Mouse (Mus musculus) ovary, postnatal 36 days (tissue): ENCODE measurements at regions not wholly inside any gene's neighbourhood (a gene's known extent, or its start where the extent isn't known, plus 50 kb on each side); places are given as distances from the start of the nearest gene placed in this dataset.

ENCODE experiments used
- DNase-seq: peaks from one replicate; pipeline ENCODE4 v3.0.0; 2022; ENCODE audit warnings: low spot score, mixed read lengths

- DNase-seq = no peak
Measured at GRCm38 (mm10) chr13:70134544-70134943, 332.3 kb downstream of the Med10 start.

GRCm38 (mm10) chr13:70136209-70136608, 334.0 kb downstream of the Med10 start:
- no peak for DNase-seq

GRCm38 (mm10) chr13:70144461-70144860, 342.3 kb downstream of the Med10 start:
- DNase-seq = no peak

- DNase-seq = no peak
Measured at GRCm38 (mm10) chr13:70145466-70145865, 343.3 kb downstream of the Med10 start.

GRCm38 (mm10) chr13:70149041-70149898, 347.1 kb downstream of the Med10 start:
- no peak for DNase-seq

- DNase-seq = no peak
Measured at GRCm38 (mm10) chr13:70149899-70150184, 347.6 kb downstream of the Med10 start.

GRCm38 (mm10) chr13:70153062-70153461, 350.9 kb downstream of the Med10 start:
- DNase-seq = no peak

- no peak for DNase-seq
Measured at GRCm38 (mm10) chr13:70155596-70155995, 353.4 kb downstream of the Med10 start.

- DNase-seq = no peak
Measured at GRCm38 (mm10) chr13:70156975-70157588, 354.9 kb downstream of the Med10 start.

GRCm38 (mm10) chr13:70159065-70159464, 356.9 kb downstream of the Med10 start:
- no peak for DNase-seq

GRCm38 (mm10) chr13:70159604-70160003, 357.4 kb downstream of the Med10 start:
- no peak for DNase-seq

GRCm38 (mm10) chr13:70162115-70162514, 359.9 kb downstream of the Med10 start:
- no peak for DNase-seq

GRCm38 (mm10) chr13:70165511-70166225, 363.5 kb downstream of the Med10 start:
- DNase-seq = no peak

GRCm38 (mm10) chr13:70167747-70168146, 365.6 kb downstream of the Med10 start:
- no peak for DNase-seq

- no peak for DNase-seq
Measured at GRCm38 (mm10) chr13:70168906-70169305, 366.7 kb downstream of the Med10 start.

GRCm38 (mm10) chr13:70177066-70177465, 374.9 kb downstream of the Med10 start:
- DNase-seq = no peak

GRCm38 (mm10) chr13:70178073-70178491, 375.9 kb downstream of the Med10 start:
- DNase-seq = no peak

GRCm38 (mm10) chr13:70190978-70191377, 388.8 kb downstream of the Med10 start:
- DNase-seq = no peak

GRCm38 (mm10) chr13:70192101-70193025, 390.2 kb downstream of the Med10 start:
- DNase-seq = no peak

GRCm38 (mm10) chr13:70193270-70193669, 391.1 kb downstream of the Med10 start:
- DNase-seq = no peak

GRCm38 (mm10) chr13:70195854-70196253, 393.7 kb downstream of the Med10 start:
- DNase-seq = no peak

GRCm38 (mm10) chr13:70198638-70199037, 396.4 kb downstream of the Med10 start:
- no peak for DNase-seq
